Mouse (Mus musculus) c-Kit-positive CD71-positive TER-119-negative erythroid progenitor cells, embryonic 14.5 days (primary cell): ENCODE measurements around the gene Mnt.

ENCODE experiments used
- DNase-seq: peaks from one replicate; pipeline ENCODE4 v3.0.0-alpha.2; 2013; ENCODE audit warnings: low read depth

The Mnt gene

GRCm38 (mm10) chr11:74847919-74848521, 17.3 kb downstream of the Mnt start:
- peak; percentile 75 for DNase-seq

GRCm38 (mm10) chr11:74850998-74851661, 20.4 kb downstream of the Mnt start:
- DNase-seq = no peak

- no peak for DNase-seq
Measured at GRCm38 (mm10) chr11:74857756-74858155, 27.0 kb downstream of the Mnt start.

DNA sequence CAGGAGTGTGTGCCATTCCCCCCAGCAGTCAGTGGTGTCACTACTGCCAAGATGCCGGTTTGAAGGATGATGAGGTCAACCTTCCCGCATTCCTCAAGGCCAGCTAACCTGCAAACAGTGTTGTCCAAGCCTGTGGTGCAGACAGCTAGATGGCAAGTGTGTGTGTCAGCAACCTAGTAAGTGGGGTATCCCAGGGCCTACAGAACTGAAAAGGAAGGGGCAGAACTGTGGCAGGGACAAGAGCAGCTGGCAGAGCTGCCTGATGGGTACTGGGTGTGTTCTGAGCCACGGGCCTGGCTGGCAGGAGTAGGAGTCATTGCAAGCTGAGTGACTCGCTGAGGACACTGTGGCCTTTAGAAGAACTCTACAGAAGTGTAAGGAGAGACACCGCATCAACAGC, 31.4 kb downstream of the Mnt start:
- no peak for DNase-seq

GRCm38 (mm10) chr11:74863471-74863870, 32.8 kb downstream of the Mnt start:
- DNase-seq = no peak

DNA sequence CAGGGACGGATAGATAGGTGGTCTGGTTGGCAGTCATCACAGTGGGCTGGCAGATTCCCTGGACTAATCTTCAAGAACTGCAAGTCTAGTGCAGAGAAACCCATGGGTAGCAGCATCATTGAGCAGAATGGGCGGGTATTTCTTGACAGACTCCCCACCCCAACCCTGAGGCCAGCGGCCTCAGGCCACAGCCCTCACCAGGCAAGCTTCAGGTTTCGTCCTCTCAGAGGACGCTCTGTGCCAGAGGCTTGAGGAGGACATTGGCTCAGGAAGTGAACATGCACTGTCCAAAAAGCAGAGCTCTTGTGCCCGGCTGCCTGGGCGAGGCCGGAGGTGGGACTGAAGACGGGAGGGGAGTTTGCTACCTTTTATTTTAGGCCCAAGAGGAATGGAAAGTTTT, 33.7 kb downstream of the Mnt start:
- no peak for DNase-seq

DNA sequence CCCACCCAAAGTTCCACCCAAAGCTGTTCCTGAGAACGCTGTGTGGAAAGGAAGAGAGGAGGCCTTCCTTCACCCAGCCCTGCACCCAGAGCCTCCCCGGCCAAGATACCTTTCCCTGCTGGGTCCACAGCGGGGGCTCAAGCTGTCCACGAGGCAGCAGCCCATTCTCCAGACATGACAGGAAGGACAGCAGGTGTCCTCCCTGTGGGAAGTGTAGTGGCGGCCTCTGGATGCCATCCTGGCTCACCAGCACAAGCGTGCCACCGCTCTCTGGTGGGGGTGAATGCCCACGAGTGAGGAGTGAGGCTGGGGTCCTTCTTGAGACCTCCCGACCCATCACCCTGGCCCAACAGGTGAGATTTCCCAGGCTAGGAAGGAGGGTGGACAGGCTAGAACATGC, 34.5 kb downstream of the Mnt start:
- no peak for DNase-seq

- no peak for DNase-seq
Measured at GRCm38 (mm10) chr11:74866640-74867039, 35.9 kb downstream of the Mnt start.

- DNase-seq = no peak
Measured at GRCm38 (mm10) chr11:74867181-74867580, 36.5 kb downstream of the Mnt start.

- no peak for DNase-seq
Measured at GRCm38 (mm10) chr11:74868046-74868760, 37.5 kb downstream of the Mnt start.

GRCm38 (mm10) chr11:74869603-74870002, 38.9 kb downstream of the Mnt start:
- no peak for DNase-seq

- DNase-seq = no peak
Measured at GRCm38 (mm10) chr11:74870544-74870943, 39.8 kb downstream of the Mnt start.

- no peak for DNase-seq
Measured at GRCm38 (mm10) chr11:74870991-74871622, 40.4 kb downstream of the Mnt start.

- DNase-seq = no peak
Measured at GRCm38 (mm10) chr11:74874630-74875029, 43.9 kb downstream of the Mnt start.

DNA sequence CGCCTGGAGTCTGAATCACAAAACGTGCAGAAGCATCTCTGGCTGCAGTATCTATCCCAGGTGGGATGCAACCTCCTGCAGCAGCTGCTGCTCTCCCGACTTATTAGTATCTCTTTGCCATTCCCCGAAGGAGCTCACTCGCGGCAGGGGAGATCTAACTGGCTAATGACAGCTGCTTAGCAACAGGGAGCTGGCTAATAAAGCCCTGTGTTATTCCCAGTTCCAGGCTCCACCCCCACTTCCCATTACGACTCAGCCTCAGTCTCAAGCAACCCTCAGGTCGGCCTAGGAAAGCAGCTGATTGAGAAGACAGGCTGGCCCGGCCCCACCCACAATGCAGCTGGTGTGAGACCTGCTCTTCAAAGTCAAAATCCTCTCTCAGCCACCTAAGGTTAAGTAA, 46.1 kb downstream of the Mnt start:
- no peak for DNase-seq

GRCm38 (mm10) chr11:74880999-74881398, 50.3 kb downstream of the Mnt start:
- no peak for DNase-seq

GRCm38 (mm10) chr11:74881979-74882378, 51.3 kb downstream of the Mnt start:
- no peak for DNase-seq

DNA sequence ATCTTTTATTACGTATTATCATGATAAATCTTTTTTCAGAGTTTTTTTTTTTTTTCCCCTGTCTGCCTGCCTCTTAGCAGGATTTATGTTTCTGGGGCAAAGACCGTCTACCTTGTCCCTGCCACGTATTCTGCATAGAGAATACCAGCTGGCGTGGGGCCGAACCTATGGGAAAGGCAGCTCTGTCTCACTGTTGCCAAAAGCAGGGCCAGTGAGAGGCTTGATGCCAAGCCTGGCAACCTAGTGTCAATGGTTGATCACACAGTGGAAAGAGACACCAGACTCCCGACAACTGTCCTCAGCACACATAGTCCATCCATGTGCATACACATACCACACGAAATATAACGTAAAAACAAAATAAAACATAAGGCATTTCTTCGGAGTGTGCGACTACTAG, 52.4 kb downstream of the Mnt start:
- no peak for DNase-seq

- no peak for DNase-seq
Measured at GRCm38 (mm10) chr11:74894619-74895018, 63.9 kb downstream of the Mnt start.
